Mouse (Mus musculus): ENCODE data around the gene Itgb1bp1.

Gene Itgb1bp1

DNA sequence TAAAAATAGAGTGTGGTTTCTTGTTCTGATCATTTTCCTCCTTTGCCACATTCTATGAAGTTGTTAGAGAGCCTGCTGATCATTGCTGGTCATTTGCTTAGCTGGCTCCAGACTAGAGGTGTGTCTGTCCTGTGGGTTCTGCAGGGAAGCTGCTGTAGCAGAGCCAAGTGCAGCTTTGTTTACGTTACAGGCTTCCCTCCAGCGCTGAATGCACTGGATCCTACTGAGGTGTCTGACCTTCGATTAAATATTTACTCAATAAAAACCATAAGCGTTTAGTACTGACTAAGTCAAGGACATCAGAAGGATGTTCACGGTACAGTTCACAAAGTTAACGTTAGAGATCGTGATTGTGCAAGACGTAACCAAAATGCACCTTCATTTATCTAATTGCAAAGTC is 15.8 kb upstream of the Itgb1bp1 start:
- no peak for DNase-seq (ENCODE audit: low spot score in 2 of 2)

DNA sequence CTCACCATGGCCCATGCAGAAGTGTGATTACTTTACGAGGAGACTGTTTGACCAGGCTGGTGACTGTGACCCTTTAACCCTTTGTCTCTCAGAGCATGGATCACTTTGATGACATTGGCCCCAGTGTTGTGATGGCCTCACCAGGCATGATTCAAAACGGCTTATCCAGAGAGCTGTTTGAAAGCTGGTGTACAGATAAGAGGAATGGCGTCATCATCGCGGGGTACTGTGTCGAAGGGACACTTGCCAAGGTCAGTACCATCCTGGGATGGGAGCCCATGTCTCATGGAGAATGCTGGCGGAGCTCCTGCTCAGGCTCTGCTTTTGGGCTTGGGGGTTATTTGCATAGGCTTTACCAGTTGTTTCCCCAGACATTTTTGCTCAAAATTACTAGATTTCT is 15.2 kb upstream of the Itgb1bp1 start:
- DNase-seq (ENCODE audit: low spot score in 2 of 2): no peak

DNA sequence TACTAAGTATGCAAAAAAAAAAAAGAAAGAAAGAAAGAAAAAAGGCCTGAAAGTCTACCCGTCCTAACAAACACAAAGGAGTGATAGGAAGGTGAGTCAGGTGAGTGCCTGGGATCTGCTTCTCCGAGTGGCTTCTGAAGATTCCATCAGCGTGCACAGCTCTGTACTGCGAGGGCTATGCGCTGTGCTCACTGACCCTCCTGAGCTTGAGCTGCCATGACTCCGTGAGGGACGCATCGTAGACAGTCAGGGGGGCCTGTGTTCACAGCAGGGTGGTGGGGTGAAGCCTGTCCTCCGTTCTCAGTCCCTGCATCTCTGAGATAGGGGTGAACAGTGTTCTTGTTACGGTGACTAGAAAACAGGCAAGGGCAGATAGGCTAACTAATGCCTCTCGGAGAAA is 12.8 kb upstream of the Itgb1bp1 start:
- DNase-seq (ENCODE audit: low spot score in 2 of 2): no peak

DNA sequence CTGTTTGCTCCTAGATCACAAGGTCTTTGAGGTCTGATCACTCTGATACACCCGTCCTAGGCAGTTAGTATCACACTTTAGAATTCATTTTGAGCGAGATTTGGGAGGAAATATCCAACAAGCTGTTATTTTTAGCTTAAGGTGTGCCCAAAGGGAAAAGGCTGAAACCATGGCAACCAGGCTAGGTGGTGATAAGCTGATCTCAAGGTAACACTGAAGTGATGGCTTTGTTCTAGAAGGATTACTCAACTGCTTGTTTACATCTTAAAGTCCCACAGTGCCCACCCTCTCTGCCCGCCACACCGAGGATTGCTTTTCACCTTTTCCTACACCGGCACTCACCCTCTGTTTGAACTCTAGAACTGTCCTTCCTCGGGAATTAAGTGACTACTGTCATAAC is 3.6 kb upstream of the Itgb1bp1 start:
- no peak for DNase-seq (ENCODE audit: low spot score in 2 of 2)

DNA sequence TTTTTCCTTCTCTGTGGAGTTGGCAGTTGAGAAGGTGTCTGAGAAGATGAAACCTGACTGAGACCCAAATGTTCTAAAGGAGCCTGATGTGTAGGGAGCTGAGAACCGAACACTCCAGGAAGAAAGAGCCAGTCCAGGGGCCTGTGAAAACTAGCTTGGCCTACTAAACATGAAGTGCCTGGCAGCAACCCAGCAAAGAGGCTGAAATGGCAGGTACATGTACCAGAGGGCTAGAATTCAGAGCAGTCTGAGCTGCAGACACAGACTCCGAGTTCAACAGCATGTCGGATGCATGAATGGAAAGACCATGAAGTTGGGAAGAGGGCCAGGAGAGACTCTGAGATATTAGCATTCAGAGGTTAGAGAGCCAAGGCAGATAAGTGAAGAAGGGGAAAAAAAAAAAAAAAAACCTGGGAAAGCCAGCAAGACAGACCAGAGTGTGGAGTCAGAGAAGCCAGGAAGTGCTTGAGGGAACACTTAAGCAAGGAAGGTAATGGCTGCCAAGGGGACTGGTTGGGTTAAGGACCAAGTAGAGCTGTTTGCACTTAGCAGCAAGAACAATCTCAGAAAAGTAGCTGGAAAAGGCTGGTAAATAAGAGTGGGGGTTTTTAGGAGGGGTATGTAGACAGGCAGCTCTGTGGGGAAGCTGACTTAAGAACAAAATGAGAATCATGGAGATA is 2.8 kb upstream of the Itgb1bp1 start:
- no peak for DNase-seq (ENCODE audit: low spot score in 2 of 2)

DNA sequence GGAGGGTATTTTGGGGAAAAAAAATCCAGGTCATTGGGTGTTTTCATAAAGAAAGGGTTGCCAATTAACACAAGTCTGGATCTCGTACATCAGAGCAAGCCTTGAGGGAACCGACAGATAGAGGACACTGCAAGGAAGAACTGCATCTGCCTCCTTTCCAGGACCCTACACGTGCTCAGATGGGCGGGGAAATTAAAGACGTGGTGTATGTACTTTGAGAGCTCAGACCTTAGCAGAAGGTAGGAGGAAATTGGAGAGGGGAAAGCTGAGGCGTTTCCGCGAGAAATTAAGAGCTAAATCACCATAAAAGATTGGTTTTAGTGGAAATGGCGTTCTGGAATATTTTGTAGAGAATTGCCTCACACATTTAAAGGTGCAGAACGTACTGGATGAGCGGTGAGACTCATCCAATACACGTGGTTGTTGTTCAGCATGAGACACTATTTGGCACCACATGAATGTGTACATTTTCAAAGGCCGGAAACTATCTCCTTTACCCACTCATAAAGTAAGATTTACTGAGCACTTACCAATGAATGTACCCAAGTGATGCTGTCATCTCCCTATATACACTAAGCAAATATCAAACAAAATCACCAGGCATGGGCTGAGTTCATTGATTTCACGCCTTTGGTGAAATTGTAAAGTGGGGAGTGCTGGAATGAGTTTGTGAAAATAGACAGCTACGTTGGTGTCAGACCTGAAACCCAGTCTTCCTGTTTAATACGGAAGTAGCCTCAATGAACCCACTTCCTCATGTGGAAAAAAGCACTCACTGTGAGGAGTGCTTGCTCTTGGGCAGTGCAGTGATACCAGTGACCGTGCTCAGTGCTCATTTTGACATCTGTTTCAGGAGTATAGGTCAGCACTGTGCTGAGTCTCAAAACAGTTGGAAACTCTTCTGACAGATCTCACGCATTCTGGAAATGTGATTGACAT is 897 bp upstream of the Itgb1bp1 start:
- DNase-seq (ENCODE audit: low spot score in 2 of 2): peak; percentile 14 to 20

DNA sequence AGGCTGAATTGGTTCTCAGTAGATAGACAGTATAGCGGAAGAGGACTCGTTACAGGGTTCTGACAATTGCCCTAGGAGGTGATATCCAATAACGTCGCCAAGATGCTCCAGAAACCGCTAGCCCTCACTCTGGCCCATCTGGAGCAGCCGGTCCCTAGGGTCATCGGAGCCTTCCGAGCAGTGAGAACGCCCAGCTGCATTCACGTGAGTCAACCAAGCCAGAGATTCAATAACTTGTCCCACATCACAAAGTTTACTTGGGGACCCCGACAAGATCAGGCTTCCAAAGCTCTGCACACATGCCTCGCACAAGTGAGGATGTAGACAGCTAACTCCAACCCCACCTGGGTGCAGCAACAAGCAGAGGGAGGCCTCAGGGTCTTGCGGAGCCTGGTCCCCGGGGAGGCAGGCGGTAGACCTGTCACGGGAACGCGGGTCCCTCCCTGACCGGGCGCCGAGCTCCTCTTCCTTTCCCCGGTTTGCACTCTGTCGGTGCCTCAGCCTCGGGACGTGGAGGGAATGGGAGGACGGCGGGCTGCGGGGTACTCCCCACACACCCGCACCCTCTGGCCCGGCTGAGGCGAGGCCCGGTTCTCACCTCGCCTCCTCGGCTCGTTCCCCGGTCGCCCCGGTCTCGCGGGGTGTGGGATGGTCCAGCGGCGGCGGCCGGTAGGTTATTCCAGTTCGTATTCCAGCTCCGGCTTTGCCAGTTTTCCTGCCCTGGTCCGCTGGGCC is 409 bp downstream of the Itgb1bp1 start:
- no peak for DNase-seq (ENCODE audit: low spot score in 2 of 2)

DNA sequence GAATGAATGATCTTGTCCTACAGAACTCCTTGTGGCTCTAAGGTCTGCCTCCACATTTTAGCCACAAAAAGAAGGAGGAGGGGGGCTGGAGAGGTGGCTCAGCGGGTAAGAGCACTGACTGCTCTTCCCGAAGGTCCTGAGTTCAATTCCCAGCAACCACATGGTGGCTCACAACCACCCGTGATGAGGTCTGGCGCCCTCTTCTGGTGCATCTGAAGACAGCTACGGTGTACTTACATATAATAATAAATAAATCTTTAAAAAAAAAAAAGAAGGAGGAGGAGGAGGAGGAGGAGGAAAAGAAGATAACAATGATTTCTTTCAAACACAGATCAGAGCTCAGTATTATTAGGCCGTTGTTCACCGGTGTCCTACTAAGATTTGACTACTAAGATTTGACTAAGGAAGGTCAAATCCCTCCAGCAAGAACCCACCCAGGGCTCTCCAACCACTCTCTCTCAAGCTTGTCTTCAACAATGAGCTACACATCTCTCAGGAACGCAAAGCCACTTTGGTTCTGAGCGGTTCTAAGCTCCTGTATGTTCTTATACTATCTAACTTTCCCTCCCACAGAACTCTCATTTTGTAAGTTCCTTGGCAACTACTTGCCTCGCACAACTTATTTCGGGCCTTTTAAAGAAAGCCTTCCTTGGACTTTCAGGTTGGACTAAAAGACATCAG is 1.2 kb downstream of the Itgb1bp1 start, which contains the start of gene Cpsf3:
Gene Cpsf3 (plus strand): TSS at position 631 of the 681 bp plus-strand sequence.
- no peak for DNase-seq (ENCODE audit: low spot score in 2 of 2)

DNA sequence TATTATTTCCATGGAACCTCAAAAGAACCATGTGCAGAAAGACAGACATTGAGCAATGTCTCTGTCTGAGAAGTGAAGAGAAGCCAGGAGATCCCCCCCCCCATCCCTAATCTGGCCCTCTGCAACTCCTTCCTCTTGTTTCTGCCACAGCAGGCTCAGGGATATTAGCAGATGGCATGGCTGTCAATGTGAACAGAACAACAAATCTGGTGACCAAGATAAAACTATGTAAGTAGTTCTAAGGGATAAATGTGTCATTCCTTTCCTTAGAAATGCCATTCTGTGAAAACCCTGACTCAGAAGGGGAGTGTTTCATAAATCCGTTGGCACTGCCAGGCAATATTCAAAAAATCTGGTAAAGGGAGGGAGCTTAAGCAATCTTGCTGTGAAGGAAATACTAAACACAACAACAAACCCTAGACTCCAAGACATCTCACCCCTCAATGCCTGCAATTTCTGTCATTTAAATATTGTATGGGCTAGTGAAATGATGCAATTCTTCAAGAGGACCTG is 8.7 kb downstream of the Itgb1bp1 start:
- DNase-seq (ENCODE audit: low spot score in 2 of 2): no peak

DNA sequence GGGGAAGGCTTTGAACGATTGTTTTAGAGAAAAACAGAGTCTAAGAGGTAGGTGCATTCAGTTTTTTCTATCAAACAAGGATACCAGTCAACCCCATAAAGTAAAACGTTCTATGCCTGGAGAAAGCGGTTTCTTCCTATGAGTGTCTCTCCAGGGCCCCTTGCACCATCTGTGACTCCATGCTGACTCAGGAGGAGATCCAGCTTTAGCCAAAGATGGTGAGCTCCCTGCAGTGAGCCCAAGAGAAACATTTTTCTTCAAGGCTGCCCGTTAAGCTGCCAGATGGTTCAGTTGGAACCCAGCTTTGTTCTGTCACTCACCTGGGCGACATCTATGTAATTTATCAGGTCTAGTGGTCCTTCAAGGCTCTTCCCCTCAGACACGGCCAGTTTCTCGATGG is 11.6 kb downstream of the Itgb1bp1 start:
- DNase-seq (ENCODE audit: low spot score in 2 of 2): no peak

DNA sequence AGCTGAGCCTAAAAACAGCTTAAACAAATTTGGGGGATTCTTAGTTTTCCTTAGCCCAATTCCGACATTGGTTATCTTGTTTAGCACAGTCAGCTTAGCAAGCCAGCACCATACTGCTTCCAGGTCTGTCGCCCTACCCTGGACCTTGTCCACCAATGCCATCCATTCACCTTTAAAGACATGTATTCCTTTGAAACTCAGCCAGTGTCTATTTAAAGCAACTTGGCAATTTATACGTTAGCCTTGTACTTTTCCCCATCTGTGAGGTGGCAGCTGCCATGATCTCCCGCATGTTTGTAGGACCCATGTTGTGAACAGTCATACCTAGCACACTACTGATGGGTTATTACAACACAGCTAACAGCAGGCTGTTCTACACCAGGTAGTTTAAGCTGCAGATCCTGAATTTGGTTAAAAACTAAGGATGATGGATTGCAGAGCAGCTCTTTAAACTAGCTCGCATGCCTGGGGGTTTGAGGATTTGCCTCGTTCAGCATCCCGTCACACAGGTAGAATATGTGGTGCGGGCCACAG is 17.9 kb downstream of the Itgb1bp1 start:
- DNase-seq (ENCODE audit: low spot score in 2 of 2): no peak

DNA sequence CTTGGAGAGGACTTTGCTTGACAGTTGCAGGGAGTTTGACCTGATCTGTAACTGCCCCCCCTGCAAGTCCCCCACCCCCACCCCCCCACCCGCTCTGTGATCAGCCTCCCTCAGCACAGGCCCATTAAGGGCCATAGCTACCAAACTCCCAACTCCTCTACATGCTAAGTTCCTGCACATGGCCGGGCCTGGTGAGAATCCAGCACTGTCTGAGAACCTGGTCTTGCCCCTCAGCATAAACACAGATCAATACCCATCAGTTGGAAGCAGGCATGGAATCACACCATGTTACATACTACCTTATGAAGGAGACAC is 19.3 kb downstream of the Itgb1bp1 start:
- DNase-seq (ENCODE audit: low spot score in 2 of 2): no peak

DNA sequence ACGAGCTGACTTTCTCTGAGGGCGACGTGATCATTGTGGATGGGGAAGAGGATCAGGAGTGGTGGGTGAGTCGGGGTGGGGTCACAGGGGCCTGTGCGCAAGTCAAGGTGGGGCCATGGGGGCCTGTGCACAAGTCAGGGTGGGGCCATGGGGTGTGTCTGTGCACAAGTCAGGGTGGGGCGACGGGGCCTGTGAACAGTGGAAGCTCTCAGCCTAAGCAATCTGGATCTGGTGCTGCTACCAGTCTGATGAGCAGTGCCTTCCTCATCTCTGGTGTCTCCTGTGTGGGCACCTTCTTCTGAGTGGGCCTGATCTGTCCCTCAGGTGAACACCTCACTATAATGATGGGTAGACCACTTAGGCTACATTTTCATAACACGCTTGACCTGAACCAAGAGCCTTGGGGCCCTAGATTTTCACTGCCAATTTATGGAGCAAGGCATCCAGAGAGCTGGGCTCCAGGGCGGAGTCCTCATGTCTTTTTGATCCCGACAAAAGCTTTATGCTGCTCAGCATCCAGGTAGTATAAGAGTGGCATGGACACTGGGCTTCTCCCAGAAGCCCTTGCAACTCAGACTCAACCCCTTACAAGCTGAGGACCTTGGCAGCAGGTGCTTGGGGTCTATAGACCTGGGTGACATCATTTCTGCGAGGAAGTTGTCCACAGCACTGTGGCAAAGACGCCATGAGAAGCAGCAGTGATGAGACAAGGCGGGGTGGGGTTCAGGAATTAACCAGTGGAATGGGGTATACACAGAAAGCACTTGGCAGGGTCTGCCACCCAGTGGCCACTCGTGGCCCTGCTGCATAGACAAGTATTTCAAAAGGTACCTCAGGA is 19.9 kb downstream of the Itgb1bp1 start:
- peak; percentile 72 to 84 for DNase-seq (ENCODE audit: low spot score in 2 of 2)

DNA sequence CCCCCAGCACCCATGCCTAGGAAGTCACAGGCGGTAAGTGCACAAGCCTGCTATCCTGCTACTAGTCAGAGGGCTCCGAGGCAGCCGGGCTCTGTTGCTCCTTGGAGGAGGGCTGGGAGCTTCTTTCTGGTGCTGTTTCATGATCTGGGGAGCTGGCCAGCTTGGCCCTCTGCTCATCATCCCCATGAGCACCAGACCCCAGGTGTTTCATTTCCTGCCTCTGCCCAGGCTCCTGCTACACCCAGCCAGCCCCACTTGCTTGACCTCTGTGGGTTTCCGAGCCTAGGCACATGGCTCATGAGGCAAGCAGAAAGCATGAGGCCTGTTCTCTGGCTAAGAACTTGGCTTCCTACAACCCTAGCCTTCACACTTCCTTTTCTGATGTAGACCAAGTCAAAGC is 20.6 kb downstream of the Itgb1bp1 start:
- DNase-seq (ENCODE audit: low spot score in 2 of 2): no peak

DNA sequence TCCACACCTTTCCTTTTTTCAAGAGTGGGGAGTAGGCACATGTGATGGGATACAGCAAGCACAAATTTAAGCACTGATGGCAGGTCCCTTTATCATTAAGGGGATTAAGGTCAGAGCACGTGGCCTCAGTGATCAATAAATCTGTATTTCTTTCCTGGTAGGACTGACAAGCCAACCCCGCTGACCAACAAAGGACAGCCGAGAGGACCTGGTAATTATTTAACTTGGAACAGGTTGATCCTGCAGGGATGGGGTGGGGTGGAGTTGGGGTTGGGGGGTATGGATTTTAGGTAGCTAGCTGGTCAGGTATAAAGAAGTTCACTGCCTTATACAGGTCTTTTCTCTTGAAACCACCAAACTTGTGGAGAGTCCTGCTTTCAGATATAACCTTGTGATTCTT is 21.1 kb downstream of the Itgb1bp1 start:
- DNase-seq (ENCODE audit: low spot score in 2 of 2): no peak

DNA sequence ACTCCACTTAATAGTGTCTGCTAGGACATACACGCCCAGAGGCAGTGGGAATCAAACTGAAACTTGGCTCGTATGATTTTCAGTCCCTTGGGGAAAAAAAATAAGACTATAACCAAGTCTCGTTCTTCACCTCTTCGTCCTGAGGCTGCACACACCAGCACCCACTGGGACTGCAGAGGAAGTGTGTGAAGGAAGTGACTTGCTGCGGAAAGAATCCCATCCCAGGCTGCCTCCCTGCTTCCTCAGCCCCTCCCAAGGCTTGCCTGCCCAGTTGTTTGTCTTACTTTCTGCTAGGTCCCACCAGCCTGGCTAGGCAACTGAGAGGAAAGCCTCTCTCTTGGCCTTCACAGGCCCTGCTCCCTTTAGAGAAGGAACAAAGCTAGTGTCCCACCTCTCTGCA is 21.8 kb downstream of the Itgb1bp1 start:
- DNase-seq (ENCODE audit: low spot score in 2 of 2): no peak

DNA sequence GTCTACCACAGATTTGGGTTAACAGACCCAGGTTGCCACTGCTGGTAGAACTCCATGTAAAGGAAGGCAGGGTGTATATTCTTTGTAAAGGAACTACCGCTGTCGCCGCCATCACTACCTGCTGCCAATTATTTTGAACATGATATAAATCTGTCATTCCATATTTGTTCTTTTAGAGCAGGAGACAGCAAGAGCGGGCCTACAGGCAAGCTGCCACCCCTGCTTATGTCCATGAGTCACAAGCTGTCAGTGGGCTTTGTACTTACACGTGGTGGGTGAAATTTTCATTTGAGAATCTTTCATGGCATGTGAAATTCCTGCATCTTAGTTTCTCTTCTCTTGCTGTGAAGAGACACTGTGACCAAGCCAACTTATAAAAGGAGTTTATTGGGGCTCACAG is 22.8 kb downstream of the Itgb1bp1 start:
- DNase-seq (ENCODE audit: low spot score in 2 of 2): peak in 1 of 2 experiments; percentile 41

DNA sequence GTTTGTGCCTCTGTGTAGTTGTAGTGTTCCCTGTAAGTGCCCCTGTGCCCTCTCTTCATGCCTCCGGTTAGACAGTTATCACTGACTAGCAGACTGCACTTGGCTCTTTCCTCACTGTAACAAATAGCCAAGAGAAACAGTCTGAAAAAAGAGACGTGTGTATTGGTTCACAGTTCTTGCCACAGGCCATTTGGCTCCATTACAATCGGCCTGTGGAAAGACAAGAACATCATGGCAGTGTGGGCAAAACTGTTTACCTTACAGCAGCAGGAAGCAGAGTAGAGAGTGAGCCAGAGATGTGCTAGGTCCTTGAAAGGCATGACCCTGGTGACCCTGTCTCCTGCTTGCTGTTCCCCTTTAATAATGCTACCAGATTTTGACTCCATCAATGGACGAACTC is 24.6 kb downstream of the Itgb1bp1 start:
- DNase-seq (ENCODE audit: low spot score in 2 of 2): no peak

DNA sequence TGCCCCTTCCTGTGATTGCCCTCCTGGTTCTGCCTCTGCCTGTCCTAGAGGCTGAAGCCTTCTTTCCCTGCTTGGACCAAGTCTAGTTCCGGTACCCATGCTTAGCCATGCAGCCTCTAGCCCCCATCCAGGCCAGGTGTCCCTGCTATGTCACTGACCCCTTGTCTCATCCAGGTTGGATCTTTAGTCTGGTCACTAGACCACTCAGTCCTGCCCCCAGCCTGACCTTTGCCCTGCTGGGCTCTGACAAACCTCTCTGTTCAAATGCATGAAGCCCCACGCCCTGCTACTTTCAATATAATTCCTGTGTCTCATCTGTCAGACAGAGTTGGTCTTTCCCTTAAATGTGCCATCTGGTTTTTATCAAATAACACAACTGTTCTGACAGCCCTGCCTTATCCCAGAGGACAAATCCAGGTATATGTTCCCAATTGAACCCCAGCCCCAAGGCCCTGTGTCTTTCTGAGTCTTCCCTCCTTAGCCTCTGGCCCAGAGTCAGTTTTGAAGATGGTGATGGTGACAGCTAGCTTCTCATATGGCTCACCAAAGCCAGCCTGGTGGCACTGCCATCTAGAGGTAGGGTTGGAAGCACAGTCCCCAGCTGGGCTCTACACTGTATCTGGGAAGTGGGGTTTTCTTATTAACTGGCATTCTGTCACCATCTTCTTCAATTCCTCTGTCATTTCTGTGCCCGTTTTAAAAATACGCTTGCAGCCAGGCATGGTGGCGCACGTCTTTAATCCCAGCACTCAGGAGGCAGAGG is 25.4 kb downstream of the Itgb1bp1 start:
- DNase-seq (ENCODE audit: low spot score in 2 of 2): peak in 1 of 2 experiments; percentile 24
